Mouse (Mus musculus): ENCODE measurements around the gene Mcm3ap.

The Mcm3ap gene

DNA sequence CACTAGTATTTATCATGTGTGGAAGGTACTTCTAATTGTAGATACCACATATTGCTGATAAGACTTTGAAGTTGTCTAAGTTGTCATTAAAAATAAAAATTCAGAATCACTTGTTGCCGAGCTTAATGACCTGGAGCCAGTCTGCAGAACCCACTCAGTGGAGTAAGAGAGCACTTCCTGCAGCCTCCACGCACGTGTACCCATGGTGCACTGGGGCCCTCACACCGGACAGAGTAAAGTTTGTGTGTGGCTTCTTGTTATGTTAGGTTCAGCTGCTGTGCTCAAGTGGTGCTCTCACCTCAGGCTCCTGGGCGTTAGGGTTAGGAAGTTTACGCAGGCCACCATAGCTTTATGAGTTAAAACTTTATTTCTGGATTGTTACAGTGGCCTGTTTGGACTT is 26.8 kb downstream of the Mcm3ap start:
- DNase-seq (ENCODE audit: low read depth, low spot score) = no peak

DNA sequence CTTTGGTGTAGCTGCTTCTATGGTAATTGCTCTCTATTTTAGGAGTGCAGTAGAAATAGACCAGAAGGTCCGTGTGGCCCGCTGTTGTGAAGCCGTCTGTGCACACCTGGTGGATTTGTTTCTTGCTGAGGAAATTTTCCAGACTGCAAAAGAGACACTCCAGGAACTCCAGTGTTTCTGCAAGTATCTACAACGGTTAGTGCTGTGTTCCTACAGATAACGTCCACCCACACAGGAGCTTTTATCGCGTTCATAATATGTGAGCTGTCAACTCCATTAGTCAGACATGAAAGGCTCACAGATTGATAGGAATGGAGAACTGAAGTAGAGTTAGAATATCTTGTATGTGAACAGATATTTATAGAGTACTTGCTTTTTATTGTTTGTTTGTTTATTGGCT is 27.6 kb downstream of the Mcm3ap start:
- DNase-seq (ENCODE audit: low read depth, low spot score) = peak; percentile 26

DNA sequence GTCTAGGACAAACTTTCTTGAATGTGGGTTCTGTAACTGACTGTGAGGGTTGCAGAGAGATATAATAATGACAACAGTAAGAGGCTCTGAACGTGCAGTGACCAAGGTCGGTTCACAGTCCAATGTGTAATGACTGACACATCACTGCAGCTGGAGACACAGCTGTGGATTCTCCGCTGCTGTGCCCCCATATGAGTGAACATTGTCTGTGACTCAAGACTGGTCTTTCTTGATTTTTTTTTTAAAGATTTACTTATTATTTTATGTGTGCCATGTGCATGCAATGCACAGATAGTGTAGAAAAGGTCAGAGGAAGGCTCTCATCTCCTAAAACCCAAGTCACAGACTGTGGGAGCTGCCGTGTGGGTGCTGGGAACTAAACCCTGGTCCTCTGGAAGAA is 28.8 kb downstream of the Mcm3ap start:
- DNase-seq (ENCODE audit: low read depth, low spot score) = no peak

DNA sequence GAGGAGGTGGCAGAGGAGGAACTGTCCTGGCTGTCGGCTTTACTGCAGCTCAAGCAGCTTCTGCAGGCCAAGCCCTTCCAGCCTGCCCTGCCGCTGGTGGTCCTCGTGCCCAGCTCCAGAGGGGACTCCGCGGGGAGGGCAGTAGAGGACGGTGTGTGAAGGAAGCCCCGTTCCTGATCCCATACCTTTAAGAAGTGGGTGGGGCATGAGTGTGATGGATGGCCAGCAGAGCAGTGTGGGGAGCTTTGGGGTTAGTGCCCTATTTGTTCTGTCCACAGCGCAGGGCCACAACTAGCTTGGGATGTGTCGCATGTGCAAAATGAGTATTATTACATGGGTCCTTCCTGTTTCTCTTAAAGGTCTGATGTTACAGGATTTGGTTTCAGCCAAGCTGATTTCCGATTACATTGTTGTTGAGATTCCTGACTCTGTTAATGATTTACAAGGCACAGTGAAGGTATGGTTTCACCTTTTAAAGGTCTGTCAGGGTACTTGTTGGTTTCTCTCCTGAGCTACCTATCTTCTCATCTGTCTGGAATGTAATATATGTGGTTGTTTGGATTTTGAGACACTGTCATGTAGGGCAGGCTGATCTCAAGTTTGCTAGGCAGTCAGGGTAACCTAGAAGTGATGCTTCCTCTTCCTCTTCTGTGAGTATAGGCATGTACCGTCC is 35.7 kb downstream of the Mcm3ap start:
- DNase-seq (ENCODE audit: low read depth, low spot score) = no peak

DNA sequence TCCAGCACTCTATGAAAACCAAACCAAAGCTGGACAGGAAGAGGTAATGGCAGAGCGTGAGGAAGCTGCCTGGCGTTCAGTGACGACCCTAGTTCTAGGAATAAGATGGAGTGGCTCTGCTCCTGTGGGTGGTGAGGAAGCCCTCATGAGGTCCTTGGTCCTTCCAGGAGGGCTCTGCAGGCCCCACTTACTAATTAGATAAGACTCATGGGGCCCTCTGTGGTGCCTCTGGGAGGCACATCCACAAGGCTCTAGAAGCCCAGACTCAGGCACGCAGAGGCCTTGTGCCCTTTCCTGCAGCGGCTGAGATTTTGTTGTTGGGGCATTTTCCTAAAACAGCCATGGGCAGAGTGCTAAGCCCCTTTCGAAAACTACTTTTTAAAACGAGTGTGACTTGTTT is 37.1 kb downstream of the Mcm3ap start:
- no peak for DNase-seq (ENCODE audit: low read depth, low spot score)

DNA sequence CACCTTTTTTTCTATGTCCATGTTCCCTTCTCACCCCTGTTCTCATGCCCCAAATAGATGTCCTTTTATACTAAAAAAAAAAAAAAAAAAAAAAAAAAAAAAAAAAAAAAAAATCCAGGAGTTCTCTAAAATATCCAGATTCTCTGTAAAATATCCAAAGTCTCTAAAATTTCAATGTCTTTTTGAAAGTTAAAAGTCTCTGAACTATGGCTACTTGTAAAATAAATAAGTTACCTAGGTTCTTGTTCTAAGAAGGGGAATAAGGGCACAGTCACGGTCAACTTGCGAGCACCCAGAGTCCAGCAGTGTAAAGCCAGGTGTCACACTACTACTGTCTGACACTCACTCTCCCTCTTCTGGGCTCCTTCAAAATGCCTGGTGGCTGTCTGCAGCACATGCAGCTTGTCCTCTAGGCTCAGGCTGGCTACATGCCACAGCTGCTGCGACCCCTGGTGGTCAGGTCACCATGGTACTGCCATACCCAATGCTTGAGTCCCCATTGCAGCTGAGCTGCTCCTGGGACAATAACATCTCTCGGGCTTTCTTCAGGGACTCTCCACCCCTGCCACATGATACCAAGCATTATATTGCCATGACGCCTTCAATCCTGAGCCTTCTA is 44.3 kb downstream of the Mcm3ap start:
- no peak for DNase-seq (ENCODE audit: low read depth, low spot score)

DNA sequence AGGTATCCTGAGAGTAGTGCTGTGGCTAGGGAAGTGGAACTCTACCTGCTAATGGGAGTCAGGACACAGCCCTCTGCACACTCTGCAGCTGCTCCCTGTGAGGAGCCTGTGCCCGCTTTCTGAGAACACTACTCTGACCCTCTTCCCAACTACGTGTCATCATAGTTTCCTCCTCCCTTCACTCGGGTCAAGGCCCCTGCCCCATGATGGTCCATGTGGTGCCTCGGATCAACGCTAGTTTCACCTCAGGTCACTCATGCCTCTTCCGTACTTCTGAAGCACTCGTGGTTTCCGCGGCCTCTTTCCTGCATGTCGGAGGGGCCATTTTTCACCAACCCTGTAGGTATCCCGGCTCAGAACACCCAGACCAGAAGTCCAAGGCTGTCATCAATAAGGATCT is 62.2 kb downstream of the Mcm3ap start:
- no peak for DNase-seq (ENCODE audit: low read depth, low spot score)

DNA sequence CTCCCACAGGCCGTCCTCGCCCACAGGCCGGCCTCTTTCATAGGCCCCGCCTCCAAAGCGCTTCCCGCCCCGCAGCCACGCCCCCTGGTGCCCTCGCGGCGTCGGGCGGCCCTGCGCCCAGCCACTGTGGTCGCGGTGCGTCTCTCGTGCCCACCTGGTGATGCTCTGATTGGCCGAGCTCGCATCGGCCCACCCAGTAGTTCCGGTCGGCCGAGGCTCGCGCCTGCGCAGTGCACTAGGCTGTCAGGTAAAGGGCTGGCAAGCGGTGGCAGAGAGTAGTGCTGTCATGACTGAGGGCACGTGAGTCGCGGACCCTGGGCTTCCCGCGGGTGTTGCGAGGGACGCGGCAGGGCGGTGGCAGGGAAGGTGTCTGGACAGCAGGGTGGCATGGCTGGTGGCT is 62.6 kb downstream of the Mcm3ap start, which contains the start of gene Lss:
Gene Lss, plus strand, starts transcription at position 214 of the 400 bp plus-strand sequence.
- peak; percentile 93 for DNase-seq (ENCODE audit: low read depth, low spot score)

DNA sequence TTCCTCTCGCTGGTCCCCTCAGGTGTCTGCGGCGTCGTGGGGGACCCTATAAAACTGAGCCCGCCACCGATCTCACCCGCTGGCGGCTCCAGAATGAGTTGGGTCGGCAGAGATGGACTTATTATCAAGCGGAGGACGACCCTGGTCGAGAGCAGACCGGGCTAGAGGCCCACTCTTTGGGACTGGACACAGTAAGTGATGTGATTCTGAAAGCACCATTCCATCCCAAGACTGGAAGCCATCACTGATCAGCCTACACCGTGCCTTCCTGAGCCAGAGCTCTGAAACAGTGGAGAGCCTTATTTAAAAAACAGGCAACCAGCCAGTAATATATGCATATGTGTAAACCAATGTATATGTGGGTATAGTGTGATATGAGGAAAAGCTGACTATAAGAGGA is 63.1 kb downstream of the Mcm3ap start:
- no peak for DNase-seq (ENCODE audit: low read depth, low spot score)

DNA sequence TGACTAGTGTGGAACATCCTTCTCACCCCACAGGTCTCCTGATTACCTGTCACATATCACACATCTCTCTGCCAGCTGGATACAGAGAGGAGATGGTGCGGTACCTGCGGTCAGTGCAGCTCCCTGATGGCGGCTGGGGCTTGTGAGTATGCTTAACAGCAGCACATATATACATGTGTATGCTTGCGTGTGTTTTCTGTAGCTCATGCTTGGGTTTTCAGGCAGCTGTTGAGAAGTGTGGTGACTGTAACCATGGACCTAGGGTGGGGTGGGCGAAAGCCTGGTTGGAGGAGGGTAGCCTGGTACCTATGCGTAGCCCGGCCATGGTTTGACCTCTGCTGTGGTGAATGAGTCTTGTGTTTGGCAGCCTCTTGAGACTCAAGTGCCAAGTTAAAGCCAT is 66.8 kb downstream of the Mcm3ap start:
- no peak for DNase-seq (ENCODE audit: low read depth, low spot score)

DNA sequence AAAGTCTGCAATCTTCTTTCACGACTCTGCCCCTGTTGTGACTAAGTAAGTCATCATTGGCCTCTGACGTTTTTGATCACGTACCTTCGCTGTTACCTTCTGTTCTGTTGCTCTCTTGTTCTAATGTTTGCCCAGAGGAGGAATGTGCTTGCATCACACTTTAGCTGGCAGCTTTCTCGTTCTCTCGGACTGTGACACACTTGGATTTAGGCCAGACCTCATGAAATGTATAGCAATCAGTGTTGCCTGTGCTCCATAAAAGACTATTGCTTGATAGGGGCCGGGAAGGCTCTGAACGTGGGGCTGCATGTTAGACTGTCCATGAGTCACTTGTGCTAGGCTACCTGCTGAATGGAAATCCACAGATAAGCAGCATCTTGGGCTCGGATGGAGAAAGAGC is 68.9 kb downstream of the Mcm3ap start:
- no peak for DNase-seq (ENCODE audit: low read depth, low spot score)

DNA sequence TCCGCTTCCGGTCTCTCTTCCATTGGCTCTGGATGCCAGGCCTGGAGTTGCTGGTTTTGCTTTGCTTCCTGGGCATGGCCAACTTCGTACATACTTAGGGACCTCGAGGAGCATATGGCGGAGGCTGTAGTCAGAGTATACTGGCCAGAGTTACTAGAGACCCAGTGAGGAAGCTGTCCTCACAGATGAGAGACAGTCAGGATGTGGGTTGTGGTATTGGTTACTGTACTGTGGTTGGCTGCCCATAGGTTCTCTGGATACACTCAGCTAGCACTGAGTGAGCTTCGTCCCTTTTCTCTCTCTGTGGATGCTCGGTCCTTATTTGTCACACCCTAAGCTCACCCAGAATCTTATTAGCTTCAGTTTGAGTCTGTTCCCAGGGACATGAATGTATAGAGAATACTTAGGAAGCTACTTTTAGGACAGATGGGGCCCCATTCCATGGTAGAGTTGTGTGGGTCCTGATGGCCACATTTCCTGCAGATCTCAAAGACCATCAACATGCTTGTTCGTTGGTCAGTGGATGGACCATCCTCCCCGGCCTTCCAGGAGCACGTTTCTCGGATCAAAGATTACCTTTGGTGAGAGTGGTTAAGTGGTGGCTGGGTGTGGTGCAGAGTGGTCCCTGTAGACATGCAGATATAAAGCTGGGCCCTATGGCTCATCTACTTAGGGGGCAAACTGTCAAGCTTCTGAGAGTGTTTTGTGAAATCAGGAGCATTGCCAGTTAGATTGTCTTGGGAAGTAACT is 72.8 kb downstream of the Mcm3ap start:
- no peak for DNase-seq (ENCODE audit: low read depth, low spot score)

DNA sequence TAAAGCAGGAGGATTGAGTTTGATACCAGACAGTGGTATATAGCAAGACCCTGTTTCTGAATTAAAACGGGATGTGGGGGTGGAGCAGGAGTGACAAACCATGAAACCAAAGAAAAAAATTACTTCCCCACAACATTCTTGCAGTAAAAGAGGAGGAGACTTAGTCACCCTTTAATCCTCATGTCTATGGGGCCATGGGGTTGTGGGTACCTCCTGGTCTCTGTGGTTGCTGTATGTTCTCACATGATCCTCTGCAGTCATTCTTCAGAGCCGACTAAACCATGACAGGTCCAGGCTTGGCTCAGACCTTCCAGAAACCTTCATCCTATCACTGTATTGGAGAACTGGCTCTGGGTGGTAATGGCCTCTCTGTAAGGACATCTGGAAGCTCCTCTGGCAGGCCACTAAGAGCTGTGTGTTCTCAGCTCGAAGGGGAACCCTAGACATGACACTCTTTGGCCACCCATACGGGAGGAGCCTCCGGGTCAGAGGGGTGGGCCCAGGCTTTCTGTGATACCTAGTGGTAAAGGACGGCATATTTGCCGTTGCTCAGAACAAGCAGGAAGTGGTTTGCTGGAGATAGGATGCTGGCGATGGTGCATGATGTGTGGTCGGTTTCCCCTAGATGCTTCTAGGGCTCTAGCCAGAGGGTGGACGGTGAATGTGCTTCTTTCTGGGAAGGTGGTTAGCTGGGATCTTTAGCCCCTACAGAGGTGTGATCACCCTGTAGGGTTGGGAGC is 74.1 kb downstream of the Mcm3ap start:
- DNase-seq (ENCODE audit: low read depth, low spot score) = no peak

DNA sequence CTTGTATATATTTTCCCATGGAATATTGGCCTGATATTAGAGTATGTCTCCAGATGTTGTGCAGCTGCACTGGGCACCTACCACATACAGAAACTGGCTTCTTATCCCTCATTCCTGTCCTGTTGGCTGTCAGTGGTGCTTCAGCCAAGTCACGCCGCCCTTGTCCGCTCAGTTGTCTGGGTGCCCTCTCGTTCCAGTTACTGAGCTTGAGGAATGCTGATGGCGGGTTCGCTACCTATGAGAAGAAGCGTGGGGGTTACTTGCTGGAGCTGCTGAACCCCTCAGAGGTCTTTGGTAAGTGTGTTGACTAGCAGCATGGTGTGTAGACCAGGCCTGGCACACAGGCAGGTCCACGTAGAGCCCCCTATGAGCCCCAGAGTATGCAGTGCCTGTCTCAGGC is 77.8 kb downstream of the Mcm3ap start:
- DNase-seq (ENCODE audit: low read depth, low spot score) = no peak

DNA sequence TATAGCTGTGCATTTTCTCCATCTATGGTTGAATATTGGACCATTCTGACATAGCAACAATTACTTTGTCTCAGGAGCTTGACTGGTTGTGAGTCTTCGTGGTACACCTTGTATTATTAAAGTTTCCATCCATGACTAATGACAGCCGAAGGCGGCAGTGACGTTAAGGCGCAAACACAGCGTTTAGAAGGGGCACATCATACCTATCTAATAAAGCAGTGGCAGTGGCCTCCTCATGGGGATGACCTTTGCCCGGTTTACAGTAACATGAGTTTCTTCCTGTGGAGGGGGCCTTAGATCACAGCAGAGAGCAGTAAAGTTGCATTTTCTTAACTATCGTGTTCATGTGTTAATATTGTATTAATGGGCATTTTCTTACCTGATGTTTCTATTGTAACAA is 79.5 kb downstream of the Mcm3ap start:
- no peak for DNase-seq (ENCODE audit: low read depth, low spot score)

DNA sequence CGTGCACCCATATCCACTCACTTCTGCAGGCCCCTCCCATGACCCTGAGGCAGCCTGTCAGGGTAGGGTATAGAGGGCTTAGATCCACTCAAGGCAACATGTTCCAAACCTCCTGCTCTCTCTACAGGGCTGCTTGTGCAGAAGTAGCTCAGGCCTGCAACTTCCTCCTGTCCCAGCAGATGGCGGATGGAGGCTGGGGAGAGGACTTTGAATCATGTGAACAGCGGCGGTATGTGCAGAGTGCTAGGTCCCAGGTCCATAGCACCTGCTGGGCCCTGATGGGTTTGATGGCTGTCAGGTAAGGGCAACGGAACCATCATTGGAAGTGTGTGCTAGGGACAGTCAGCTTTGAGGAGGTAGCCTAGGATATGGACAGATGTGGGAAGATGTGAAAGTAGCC is 81.7 kb downstream of the Mcm3ap start:
- no peak for DNase-seq (ENCODE audit: low read depth, low spot score)

DNA sequence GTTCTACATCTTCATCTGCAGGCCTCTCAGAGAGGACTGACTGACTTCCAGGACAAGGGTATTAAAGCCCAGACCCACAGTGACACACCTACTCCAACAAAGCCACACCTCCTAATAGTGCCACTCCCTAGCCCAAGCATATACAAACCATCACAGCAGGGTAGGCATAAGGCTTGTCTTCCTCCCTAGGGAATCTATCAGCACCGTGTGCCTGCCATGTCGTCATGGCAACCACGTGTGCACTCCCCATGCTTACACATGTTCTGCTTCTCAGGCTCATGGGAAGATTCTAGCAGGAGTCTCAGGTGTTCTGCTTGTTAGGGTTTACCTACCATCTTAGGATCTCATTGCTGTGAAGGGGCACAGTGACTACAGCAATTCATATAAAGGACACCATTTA is 82.8 kb downstream of the Mcm3ap start:
- DNase-seq (ENCODE audit: low read depth, low spot score) = no peak

DNA sequence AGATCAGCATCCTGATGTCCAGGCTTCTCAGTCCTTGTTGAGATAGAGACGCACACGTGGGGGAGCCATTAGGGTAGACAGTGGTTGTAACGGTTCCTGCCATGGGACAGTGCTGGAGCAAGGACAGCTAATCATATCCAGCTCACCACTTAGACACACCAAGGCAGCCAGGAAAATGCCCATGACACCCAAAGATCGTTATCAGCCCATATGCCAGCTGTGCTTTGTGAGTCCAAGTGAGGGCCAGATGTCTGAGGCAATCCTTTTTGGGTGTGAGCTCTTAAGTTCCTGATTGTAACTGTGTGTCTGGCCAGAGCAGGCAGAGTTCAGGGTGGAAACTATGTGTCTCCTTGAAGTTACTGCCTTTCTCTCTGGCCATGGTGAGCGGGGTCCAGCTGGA is 85.3 kb downstream of the Mcm3ap start:
- no peak for DNase-seq (ENCODE audit: low read depth, low spot score)

DNA sequence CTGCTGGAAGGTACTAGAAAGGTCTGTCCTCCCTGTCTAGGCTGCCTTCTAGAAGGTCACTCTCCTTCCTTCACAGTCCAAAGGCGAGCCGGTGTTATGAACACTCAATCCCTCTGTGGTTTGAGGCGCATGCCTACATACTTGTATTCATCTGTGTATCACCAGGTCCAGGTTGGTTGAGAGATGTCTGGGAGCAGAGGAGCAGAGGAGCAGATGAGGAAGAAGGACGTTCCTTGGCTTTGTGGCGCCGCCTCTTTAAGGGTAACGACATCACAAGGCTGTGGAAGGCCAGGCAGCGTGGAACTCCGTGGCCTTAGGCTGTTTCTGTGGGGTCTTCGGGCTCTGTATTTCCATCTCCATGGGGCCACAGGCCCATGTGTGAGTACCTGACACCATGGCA is 93.2 kb downstream of the Mcm3ap start, which contains the start of gene Spatc1l:
Gene Spatc1l, plus strand, starts transcription at position 301 of the 400 bp plus-strand sequence.
- no peak for DNase-seq (ENCODE audit: low read depth, low spot score)

All from telencephalon, adult 2 months (tissue).